Mouse (Mus musculus) neutrophil, adult 5-6 weeks (primary cell): ENCODE results near the gene Osbpl7. TPM values are rescaled to one million over a fixed set of nuclear protein-coding genes. Genes with fewer than 3 reads are reported as not detected.

Source experiments
- total RNA-seq: library from RNA; stranded (forward); fragments of 200-1000 nt; gene quantifications from 2 replicates; pipeline ENCODE4 v1.2.3, GENCODE M21; 2017

Osbpl7 gene
- total RNA-seq, 1 experiment from 2014 or later: 22.7 TPM

Other genes starting within 250 kb of the Osbpl7 start
- 48.5 and 53.8 TPM in 2 replicates for gene Nfe2l1, start 220.7 kb upstream of the Osbpl7 start, total RNA-seq
- not detected in 2 replicates for gene Copz2, start 200.8 kb upstream of the Osbpl7 start, total RNA-seq
- gene Cdk5rap3, start 134.1 kb upstream of the Osbpl7 start, total RNA-seq: 22.6 and 29.6 TPM in 2 replicates
- gene Prr15l, start 122.5 kb upstream of the Osbpl7 start, total RNA-seq: 0.23 and 0.61 TPM in 2 replicates
- 15.6 and 17.3 TPM in 2 replicates for gene Pnpo, start 106.6 kb upstream of the Osbpl7 start, total RNA-seq
- gene Sp2, start 67.7 kb upstream of the Osbpl7 start, total RNA-seq: 9.3 and 9.8 TPM in 2 replicates
- gene Sp6, start 37.2 kb upstream of the Osbpl7 start, total RNA-seq: 0.25 TPM in 1 of 2 replicates, not detected in the other
- gene Scrn2, start 20.7 kb upstream of the Osbpl7 start, total RNA-seq: 3.6 and 10.8 TPM in 2 replicates
- 0.47 TPM in 1 of 2 replicates, not detected in the other for gene Lrrc46, start 9.2 kb upstream of the Osbpl7 start, total RNA-seq
- 15.9 and 23.8 TPM in 2 replicates for gene Mrpl10, start 9.1 kb upstream of the Osbpl7 start, total RNA-seq
- gene Tbx21, start 64.7 kb downstream of the Osbpl7 start, total RNA-seq: 1.3 and 1.4 TPM in 2 replicates
- 11.3 and 13.2 TPM in 2 replicates for gene Tbkbp1, start 100.9 kb downstream of the Osbpl7 start, total RNA-seq
- 149 and 179 TPM in 2 replicates for gene Kpnb1, start 137.3 kb downstream of the Osbpl7 start, total RNA-seq
- gene Npepps, start 230.0 kb downstream of the Osbpl7 start, total RNA-seq: 51.1 and 52.1 TPM in 2 replicates